Mouse (Mus musculus) NIH3T3 (cell line): ENCODE results near the gene Tctn3.
A peak's percentile ranks its signal among the peaks of the same experiment; 100 is the strongest.

ENCODE experiments used
- DNase-seq: peaks from one replicate; pipeline ENCODE4 v3.0.0-alpha.2; 2012; ENCODE audit warnings: low read depth

Gene Tctn3

DNA sequence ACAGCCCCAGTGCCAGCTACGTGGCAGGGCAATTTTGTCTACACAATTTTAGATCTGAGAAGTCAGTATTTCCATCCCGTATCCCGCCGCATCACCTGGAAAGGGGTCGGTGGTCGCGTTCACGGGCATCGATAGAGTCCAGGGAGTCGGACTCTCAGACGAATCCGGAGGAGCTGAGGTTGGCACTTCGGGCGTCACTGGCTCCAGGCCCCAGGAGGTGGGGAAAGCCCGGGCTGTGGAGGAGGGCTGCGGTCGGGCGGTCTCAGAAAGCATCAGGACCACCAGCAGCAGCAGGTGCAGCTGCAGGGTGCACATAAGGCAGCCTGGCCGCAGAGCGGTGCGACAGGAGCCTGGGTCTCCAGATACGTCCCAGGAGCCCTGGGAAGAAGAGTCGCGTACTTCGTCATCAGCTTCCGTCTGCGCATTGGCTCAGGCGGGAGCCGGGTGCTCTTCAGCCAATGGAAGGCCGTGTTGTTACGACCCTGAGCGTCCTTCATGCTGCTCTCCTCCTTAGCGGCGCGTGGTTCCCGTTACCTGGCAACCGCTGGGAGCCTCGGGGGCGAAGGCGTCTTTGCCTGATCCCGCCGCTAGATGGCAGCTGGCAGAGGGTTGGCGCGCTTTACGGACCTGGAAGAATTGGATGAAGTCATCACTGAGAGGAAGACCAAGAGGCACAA lies at the start of gene Tctn3, which contains the start of gene Entpd1:
Tctn3 (minus strand) TSS at position 404 of the 677 bp plus-strand sequence.
Entpd1 (plus strand) TSS at position 537 of the 677 bp plus-strand sequence.
- peak; percentile 99 for DNase-seq

- no peak for DNase-seq
Observed at GRCm38 (mm10) chr19:40661108-40661507, 49.1 kb upstream of the Tctn3 start.

GRCm38 (mm10) chr19:40660510-40660909 lies 48.5 kb upstream of the Tctn3 start:
- no peak for DNase-seq

DNA sequence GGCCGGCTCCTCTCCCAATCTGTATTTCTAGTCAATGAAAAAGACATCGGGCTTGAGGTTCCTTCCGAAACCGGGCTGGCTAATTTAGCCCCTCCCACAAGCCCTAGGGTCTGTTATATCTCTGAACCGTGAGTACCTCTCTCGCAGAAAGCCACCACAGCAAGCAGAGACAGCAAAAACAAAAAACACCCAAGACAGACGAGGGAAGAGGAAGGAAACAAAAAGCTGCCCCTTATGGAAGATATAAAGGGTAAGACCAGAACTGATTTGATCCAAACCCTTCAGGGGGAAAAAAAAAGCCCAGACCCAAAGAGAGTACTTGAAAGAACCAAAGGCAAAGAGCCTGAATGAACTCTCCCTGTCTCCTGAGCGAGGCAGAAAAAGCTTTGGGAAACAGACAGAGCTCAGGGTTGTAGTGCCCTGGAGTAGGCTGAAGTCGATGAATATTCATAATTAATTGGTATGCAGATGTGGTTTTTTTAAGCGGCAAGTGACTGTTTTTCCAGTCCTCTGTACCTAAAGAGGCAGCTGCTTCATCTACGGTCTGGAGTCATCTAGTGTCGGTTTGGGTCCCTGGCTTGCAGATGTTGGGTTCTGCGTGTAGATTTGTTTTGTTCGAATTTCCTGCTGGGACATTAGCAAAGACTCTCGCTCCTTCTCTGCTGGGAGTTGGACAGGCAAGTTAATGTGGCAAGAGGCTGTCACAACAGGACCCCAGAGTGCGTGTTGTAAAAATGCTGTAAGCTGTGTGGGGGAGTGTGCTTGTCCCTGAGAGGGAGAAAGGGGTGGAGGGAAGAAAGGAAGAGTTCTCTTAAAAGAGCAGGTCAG lies 47.8 kb upstream of the Tctn3 start:
- no peak for DNase-seq

DNA sequence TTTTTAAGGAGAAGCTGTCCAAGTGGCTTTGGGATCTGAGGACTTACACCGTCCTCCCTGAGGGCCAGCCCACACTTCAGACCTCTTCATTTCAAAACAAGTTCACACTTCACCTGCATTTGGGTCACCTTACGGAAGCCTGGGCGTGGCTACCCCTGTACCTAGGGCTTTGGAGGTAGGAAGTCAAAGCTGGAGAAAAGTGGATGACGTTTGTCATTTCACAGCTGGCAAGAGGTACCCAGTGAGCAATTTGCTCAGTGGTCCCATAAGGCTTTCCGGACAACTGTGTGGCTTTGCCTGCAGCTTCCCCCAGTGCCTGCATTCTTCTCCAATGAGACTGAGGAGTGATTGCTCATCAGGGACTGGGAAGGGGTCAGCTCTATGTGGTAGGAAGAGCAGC lies 46.9 kb upstream of the Tctn3 start:
- DNase-seq = no peak

DNA sequence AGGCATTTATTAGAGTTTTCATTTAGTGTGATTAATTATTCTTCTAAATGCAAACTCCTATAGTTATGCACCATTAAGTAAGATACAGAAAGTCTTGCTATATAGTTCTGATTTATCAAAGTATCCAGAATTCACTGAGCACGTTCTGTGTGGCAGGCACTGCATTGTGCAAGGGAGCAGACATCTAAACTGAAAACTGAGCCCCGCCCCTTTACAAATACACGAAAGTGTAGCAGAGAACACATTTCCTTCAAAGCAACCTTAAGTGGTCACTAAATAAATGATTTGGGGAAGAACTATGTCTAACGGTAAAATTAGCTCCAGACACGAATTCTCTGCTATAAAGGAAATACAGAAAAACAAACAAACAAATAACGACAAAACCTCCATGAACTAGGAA lies 46.2 kb upstream of the Tctn3 start:
- no peak for DNase-seq

- no peak for DNase-seq
Observed at GRCm38 (mm10) chr19:40656207-40656606, 44.2 kb upstream of the Tctn3 start.

DNA sequence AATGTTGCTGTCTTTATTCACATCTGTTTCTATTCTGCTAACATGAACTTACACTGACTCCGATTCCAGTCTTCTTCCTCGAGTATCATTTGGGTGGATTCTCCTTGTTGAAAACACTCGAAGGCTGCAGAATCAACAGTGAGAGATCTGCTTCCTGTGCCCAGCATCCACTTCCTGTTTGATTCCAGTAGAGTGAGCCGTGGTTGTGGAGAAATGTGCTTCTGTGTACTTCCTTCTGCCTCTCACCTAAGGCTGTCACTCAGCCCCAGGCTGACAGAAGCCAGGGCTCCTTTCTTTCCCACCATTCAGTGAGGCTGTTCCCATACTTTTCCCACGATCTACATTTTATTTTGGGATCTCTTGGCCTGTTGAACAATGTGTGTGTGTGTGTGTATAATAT lies 38.1 kb upstream of the Tctn3 start:
- DNase-seq = no peak

DNA sequence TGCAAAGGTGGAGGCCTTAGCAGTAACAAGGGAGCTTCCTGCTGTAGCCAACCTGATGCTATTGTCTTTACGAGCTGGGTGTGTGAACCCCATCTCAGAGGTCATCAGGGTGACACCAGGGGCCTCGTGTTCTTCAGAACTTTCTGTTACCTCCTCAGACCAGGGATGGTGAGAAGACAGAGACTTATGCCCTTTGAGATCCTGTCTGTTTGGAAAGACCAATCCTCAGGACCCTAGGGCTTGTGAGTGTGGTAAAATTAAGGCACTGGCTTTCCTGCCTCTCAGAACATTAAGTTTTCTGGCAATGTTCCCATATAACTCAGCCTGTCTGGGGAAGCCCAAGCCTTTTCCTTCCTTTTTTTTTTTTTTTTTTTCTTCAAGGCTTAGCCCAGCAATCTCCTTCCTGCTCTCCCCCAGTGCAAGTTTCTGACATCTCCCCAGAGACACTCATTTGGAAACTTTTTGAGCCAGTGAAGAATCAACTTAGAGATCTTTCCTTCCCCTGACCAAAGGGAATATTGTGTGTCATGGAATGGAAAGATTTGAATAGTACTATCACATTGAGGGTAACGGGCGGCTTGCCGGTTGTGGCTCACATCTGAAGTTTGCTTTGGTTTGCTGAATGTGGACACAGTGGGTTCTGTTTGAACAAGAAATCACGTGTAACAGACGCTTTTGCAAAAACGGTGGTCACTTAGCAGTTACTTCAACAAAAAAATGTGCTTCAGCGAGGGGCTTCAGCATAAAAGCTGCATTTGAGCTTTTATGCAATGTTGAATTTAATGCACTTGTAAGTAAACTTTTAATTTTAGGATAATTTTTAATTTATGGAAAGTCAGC lies 35.5 kb upstream of the Tctn3 start:
- DNase-seq = no peak

- no peak for DNase-seq
Observed at GRCm38 (mm10) chr19:40646379-40646778, 34.3 kb upstream of the Tctn3 start.

DNA sequence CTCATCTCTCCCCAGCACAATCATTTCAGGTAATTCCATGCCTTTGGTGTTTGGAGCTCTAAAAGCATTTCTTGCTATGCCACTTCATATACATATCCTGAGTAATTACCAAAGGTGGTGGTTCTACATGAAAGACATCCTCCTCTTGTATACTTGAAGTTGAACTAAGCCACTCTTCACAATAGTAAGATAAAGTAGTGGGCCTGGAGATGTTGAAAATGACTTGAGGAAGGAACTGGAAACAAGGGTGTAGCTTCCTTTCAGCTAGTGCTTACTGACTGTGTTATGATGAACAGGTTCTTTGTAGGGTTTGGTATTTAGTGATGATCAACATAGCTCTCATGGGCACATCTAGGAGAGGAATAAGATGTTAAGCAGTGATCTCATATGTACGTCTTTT lies 31.8 kb upstream of the Tctn3 start:
- no peak for DNase-seq

- DNase-seq = no peak
Observed at GRCm38 (mm10) chr19:40640799-40641198, 28.8 kb upstream of the Tctn3 start.

GRCm38 (mm10) chr19:40639729-40640304 lies 27.8 kb upstream of the Tctn3 start:
- DNase-seq = no peak

DNA sequence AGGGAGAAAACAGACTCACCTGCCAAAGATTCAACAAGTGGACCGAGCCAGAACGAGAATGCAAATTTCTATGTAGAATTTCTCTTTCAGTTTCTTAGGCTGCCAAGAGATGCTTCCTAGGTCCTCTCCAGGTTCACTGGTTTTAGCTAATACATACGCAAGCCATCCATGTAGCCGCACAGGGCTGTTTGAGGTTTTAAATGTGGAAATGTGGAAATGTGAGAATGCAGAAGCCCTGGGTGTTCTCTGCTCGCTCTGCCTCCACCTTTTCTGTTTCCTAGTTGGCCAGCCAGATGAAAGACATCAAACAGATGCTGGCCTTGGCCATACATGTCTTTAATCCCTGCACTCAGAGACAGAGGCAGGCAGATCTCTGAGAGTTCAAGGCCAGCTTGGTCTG lies 26.5 kb upstream of the Tctn3 start:
- DNase-seq = no peak

DNA sequence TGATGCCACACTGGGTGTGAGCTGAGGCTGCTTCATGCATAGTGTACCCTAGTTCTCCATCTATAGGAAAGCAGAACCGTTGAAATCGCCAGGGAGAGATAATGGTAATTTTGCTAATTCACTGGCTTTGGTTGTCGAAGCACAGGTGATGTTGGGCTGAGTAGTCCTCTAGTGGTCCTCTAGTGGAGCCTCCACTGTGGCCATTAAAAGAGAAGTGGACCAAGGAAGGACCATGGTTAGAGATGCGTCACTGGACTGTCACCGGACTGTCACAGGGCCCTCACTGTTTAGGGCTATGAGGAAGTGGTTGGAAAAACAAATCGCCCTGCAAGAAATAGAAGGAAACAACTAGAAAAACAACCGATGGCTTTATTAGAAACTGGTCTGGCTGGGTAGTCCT lies 25.6 kb upstream of the Tctn3 start:
- no peak for DNase-seq

- DNase-seq = no peak
Observed at GRCm38 (mm10) chr19:40637091-40637490, 25.1 kb upstream of the Tctn3 start.

- DNase-seq = no peak
Observed at GRCm38 (mm10) chr19:40633144-40633543, 21.1 kb upstream of the Tctn3 start.

DNA sequence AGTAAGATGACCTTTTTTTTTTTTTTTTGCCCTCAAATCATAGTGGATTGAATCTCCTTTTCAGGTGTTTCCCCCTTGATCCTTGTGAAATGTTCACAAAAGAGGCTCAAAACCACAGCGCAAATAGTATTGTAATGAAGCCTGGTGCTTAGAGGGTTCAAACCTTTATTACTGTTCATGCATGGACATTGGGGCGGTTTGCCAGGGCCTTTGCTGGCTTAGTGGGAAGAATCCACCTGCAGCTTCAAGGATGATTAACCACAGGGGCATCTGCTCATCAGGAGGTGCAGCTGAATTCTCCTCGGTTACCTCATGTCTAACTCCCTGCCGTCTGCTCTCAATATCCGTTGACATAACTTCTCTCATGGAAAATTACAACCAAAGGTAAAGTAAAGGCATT lies 20.6 kb upstream of the Tctn3 start:
- no peak for DNase-seq

GRCm38 (mm10) chr19:40632193-40632592 lies 20.2 kb upstream of the Tctn3 start:
- DNase-seq = peak; percentile 16

GRCm38 (mm10) chr19:40630606-40631005 lies 18.6 kb upstream of the Tctn3 start:
- no peak for DNase-seq

- DNase-seq = peak; percentile 59
Observed at GRCm38 (mm10) chr19:40630096-40630495, 18.1 kb upstream of the Tctn3 start.

GRCm38 (mm10) chr19:40628950-40629349 lies 16.9 kb upstream of the Tctn3 start:
- DNase-seq = peak; percentile 24
